Mouse (Mus musculus) stomach, postnatal 0 days (tissue): ENCODE results near the gene Jak1. TPM values are rescaled to one million over a fixed set of nuclear protein-coding genes. Genes with fewer than 3 reads are reported as not detected.

ENCODE experiments used
- ATAC-seq: fragments of 200-750 bp; cut with Nextera tagmentation; 2 replicates; pipeline ENCODE4 v1.8.0; 2017; ENCODE audit not compliant: low FRiP score, low TSS enrichment
- DNase-seq: peaks from one replicate; pipeline ENCODE4 v3.0.0-alpha.2; 2016; ENCODE audit warnings: low spot score
- H3K27ac ChIP-seq: fragments of 300-500 bp; sonication (generic); replicated peaks from 2 replicates; pipeline ENCODE4 v1.5.1; 2014; ENCODE audit warnings: mild to moderate bottlenecking, control low read depth
- H3K27me3 ChIP-seq: fragments of 300-500 bp; sonication (generic); 2 replicates; pipeline ENCODE4 v1.6.1; 2014; ENCODE audit warnings: low read length; ENCODE audit not compliant: control insufficient read depth, insufficient read depth
- H3K36me3 ChIP-seq: fragments of 300-500 bp; sonication (generic); 2 replicates; pipeline ENCODE4 v1.6.1; 2014; ENCODE audit warnings: low read length, mixed read lengths; ENCODE audit not compliant: control insufficient read depth, insufficient read depth
- H3K4me1 ChIP-seq: fragments of 300-500 bp; sonication (generic); replicated peaks from 2 replicates; pipeline ENCODE4 v1.6.1; 2014; ENCODE audit warnings: antibody characterized with exemption; ENCODE audit not compliant: control insufficient read depth, insufficient read depth
- H3K4me2 ChIP-seq: fragments of 300-500 bp; sonication (generic); replicated peaks from 2 replicates; pipeline ENCODE4 v1.6.1; 2014; ENCODE audit warnings: low read depth, mild to moderate bottlenecking, control low read depth, moderate library complexity
- H3K4me3 ChIP-seq: fragments of 300-500 bp; sonication (generic); 2 replicates; pipeline ENCODE4 v1.5.1; 2014; ENCODE audit warnings: low read depth, low read length, control low read depth
- H3K9ac ChIP-seq: fragments of 300-500 bp; sonication (generic); 2 replicates; pipeline ENCODE4 v1.6.1; 2014; ENCODE audit warnings: mild to moderate bottlenecking, low read length, control low read depth, mixed read lengths
- H3K9me3 ChIP-seq: fragments of 300-500 bp; sonication (generic); 2 replicates; pipeline ENCODE4 v1.6.1; 2016; ENCODE audit warnings: low read length; ENCODE audit not compliant: control insufficient read depth
- CTCF ChIP-seq: IDR thresholded peaks from 2 replicates; pipeline ENCODE4 v1.5.1; 2016; ENCODE audit warnings: antibody characterized with exemption, low read depth, mild to moderate bottlenecking, moderate library complexity
- EP300 ChIP-seq: optimal IDR thresholded peaks from 2 replicates; pipeline ENCODE3; 2016; ENCODE audit warnings: antibody characterized with exemption
- WGBS: fragments of 180-500 bp; shearing (Covaris S2); extraction: QIAGEN DNeasy Blood & Tissue Kit; methylation state at CpG from one replicate; pipeline ENCODE4 v1.1.7; 2014; 5-methylcytosine and 5-hydroxymethylcytosine counted together
- polyA plus RNA-seq: library from polyadenylated mRNA; unstranded; fragments of >200 nt; fragmentation: Nextera tagmentation; extraction: Ambion mirVana; gene quantifications from 2 replicates; pipeline ENCODE4 v1.2.1, GENCODE M21; 2015

Jak1 gene
- polyA plus RNA-seq, 1 experiment from 2014 or later = 34.1 TPM

GRCm38 (mm10) chr4:101254606-101255349 is 10.3 kb downstream of the Jak1 start:
- WGBS = 64% methylated on average over 8 of the region's 8 CpGs
- Histone ChIP-seq H3K36me3 (no peaks in the 10 kb centered on the region), H3K4me2 (no peak overlapping the region), H3K9ac (no peak overlapping the region), H3K27ac (peak overlapping the region; percentile 18; the same call in 1 of the 2 replicates), H3K27me3 (no peaks in the 10 kb centered on the region), H3K4me1 (0 out of 2 replicates have a peak, but pooled peaks cover 5% of the 10 kb centered on the region), H3K4me3 (no peak overlapping the region), H3K9me3 (no peaks in the 10 kb centered on the region)
- ATAC-seq (no peak; the same call in 1 of the 2 replicates), DNase-seq (no peak)
- TF ChIP-seq CTCF = no peak
- TF ChIP-seq EP300 = no peak

DNA sequence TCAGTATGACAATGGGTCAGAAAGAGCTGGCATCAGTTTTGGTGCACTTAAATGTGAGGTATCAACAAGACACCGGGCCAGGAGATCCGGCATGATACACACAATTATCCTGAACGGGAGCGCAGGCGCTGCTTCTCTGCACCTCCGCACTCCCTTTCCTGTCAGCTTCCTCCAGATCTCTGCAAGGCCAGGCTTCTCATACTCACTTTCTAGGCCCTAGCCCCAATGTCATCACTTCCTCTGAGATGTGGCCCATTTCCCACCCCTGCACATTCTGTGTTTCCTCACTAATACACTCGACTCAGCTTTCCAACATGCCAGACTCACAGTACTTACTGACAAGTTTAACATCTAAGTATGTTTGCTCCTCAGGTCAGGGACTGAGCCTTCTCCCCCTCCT is 11.1 kb downstream of the Jak1 start:
- no peak for TF ChIP-seq EP300
- no peak for TF ChIP-seq CTCF
- H3K4me1 ChIP-seq = 0 out of 2 replicates have a peak, but pooled peaks cover 5% of the 10 kb centered on the region
- no peak overlapping the region for H3K9ac ChIP-seq
- H3K27ac ChIP-seq = no peak overlapping the region
- 75% methylated on average over 7 of the region's 7 CpGs for WGBS
- no peak overlapping the region for H3K4me2 ChIP-seq
- no peak overlapping the region for H3K4me3 ChIP-seq
- H3K27me3 ChIP-seq = no peaks in the 10 kb centered on the region
- H3K9me3 ChIP-seq = no peaks in the 10 kb centered on the region
- H3K36me3 ChIP-seq = no peaks in the 10 kb centered on the region
- DNase-seq (no peak), ATAC-seq (no peak)

GRCm38 (mm10) chr4:101252781-101253622 is 12.1 kb downstream of the Jak1 start:
- no peaks in the 10 kb centered on the region for H3K36me3 ChIP-seq
- H3K27me3 ChIP-seq = no peaks in the 10 kb centered on the region
- H3K27ac ChIP-seq = no peak overlapping the region
- DNase-seq (no peak), ATAC-seq (no peak)
- TF ChIP-seq EP300 (no peak), CTCF (no peak)
- H3K4me2 ChIP-seq = no peak overlapping the region
- WGBS = 47% methylated on average over 13 of the region's 13 CpGs
- no peak overlapping the region for H3K4me3 ChIP-seq
- 0 out of 2 replicates have a peak, but pooled peaks cover 5% of the 10 kb centered on the region for H3K4me1 ChIP-seq
- H3K9ac ChIP-seq = no peak overlapping the region
- H3K9me3 ChIP-seq = no peaks in the 10 kb centered on the region

DNA sequence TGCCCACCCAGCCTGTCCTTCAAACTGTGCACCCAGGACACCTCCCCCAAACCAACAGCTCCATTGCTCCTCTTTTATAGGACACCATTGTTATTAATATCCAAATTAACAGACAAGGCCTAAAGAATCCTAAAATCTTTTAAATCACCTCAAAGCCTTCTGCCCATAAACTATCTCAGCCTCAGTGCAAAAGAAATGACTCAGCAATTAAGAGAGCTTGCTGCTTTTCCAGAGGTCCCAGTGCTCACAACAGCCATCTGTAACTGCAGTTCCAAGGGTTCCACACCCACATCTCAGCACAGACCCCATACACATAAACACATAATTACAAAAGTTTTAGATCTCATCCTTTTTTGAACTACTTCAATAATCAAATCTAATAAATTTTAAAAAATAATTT is 13.1 kb downstream of the Jak1 start:
- TF ChIP-seq EP300 = no peak
- TF ChIP-seq CTCF = no peak
- ATAC-seq (no peak), DNase-seq (no peak)
- Histone ChIP-seq H3K27ac (no peak overlapping the region), H3K4me3 (no peak overlapping the region), H3K4me2 (no peak overlapping the region), H3K36me3 (no peaks in the 10 kb centered on the region), H3K4me1 (0 out of 2 replicates have a peak, but pooled peaks cover 5% of the 10 kb centered on the region), H3K9me3 (no peaks in the 10 kb centered on the region), H3K27me3 (no peaks in the 10 kb centered on the region), H3K9ac (no peak overlapping the region)

DNA sequence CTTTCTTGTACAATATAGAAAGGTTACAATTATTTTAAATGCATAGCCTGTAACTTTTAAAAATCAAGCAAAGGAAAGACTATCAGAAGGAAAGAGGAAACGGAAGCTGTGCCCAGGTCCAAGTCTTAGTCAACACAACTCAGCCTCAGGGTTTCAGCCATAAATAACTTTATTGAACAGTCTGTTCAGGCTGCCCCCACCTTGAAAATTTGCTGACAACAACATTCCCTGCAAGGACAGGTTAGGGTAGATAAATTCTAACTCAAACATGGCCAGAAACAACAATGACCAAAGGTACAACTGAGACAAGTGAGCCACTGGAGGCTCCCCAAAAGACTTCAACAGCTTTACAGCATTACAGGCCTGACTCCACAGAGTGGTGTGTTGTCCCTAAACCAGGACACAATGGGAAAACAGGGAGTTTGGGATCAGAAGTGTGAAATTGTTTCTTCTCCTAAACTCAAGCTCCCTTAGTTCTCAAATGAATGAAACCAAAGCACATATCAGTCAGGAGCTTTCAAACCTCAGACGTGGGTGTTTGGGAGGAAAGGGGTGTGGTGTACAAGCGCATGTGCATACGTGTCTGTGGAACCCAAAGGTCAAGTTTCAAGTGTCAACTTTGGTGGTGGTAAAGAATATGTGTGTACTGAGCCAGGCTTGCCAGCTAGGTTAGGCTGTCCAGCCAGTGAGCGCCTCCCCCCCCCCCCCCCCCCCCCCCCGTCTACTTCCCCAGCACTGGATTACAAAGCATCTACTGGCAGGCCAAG is 14.9 kb downstream of the Jak1 start:
- Histone ChIP-seq H3K36me3 (no peaks in the 10 kb centered on the region), H3K9ac (no peak overlapping the region), H3K4me3 (no peak overlapping the region), H3K27ac (no peak overlapping the region), H3K4me2 (no peak overlapping the region), H3K27me3 (no peaks in the 10 kb centered on the region), H3K9me3 (no peaks in the 10 kb centered on the region), H3K4me1 (0 out of 2 replicates have a peak, but pooled peaks cover 5% of the 10 kb centered on the region)
- no peak for DNase-seq
- no peak for TF ChIP-seq EP300
- no peak for TF ChIP-seq CTCF
- 47% methylated on average over 4 of the region's 6 CpGs for WGBS
- peak; percentile 63; the same call in 1 of the 2 replicates for ATAC-seq
